Mouse (Mus musculus) heart, adult 9 months (tissue): ENCODE measurements around the gene Slc25a1.
"Not testable (repeated sequence)": the region's sequence is repeated elsewhere in the genome, so short reads cannot be mapped to it uniquely, and the experiment has no call there.

ENCODE experiments used
- DNase-seq, 2 experiments: peaks; one replicate each; pipeline ENCODE4 v3.0.0; 2022; ENCODE audit warnings: low spot score in 2 of 2

Gene Slc25a1

GRCm38 (mm10) chr16:17928087-17928580, at the start of gene Slc25a1:
TSS of gene Slc25a1 (minus strand) at chr16:17928219.
- DNase-seq = peak; percentile 65

GRCm38 (mm10) chr16:17971853-17972252, 43.8 kb upstream of the Slc25a1 start:
- no peak for DNase-seq

GRCm38 (mm10) chr16:17962091-17962490, 34.1 kb upstream of the Slc25a1 start:
- no peak for DNase-seq

GRCm38 (mm10) chr16:17956052-17956638, 28.1 kb upstream of the Slc25a1 start:
- not testable (repeated sequence) for DNase-seq

- no peak for DNase-seq
Measured at GRCm38 (mm10) chr16:17951618-17952017, 23.6 kb upstream of the Slc25a1 start.

- no peak for DNase-seq
Measured at GRCm38 (mm10) chr16:17950068-17950467, 22.0 kb upstream of the Slc25a1 start.

- DNase-seq = no peak
Measured at GRCm38 (mm10) chr16:17949421-17949877, 21.4 kb upstream of the Slc25a1 start.

- no peak for DNase-seq
Measured at GRCm38 (mm10) chr16:17945081-17945831, 17.2 kb upstream of the Slc25a1 start.

- DNase-seq = no peak
Measured at GRCm38 (mm10) chr16:17943466-17943865, 15.4 kb upstream of the Slc25a1 start.

- no peak for DNase-seq
Measured at GRCm38 (mm10) chr16:17939255-17939751, 11.3 kb upstream of the Slc25a1 start.

GRCm38 (mm10) chr16:17938821-17939220, 10.8 kb upstream of the Slc25a1 start:
- no peak for DNase-seq

GRCm38 (mm10) chr16:17938187-17938586, 10.2 kb upstream of the Slc25a1 start:
- DNase-seq = no peak

- DNase-seq = no peak
Measured at GRCm38 (mm10) chr16:17936776-17937175, 8.8 kb upstream of the Slc25a1 start.

- DNase-seq = no peak
Measured at GRCm38 (mm10) chr16:17934445-17934910, 6.5 kb upstream of the Slc25a1 start.

- DNase-seq = no peak
Measured at GRCm38 (mm10) chr16:17933594-17934444, 5.8 kb upstream of the Slc25a1 start.

GRCm38 (mm10) chr16:17931906-17932460, 4.0 kb upstream of the Slc25a1 start:
- DNase-seq = no peak

- DNase-seq = no peak
Measured at GRCm38 (mm10) chr16:17929631-17930030, 1.6 kb upstream of the Slc25a1 start.

- DNase-seq = no peak
Measured at GRCm38 (mm10) chr16:17929211-17929610, 1.2 kb upstream of the Slc25a1 start.

GRCm38 (mm10) chr16:17928627-17929104, 647 bp upstream of the Slc25a1 start:
- peak; percentile 66 to 74 for DNase-seq

- DNase-seq = peak in 1 of 2 experiments; percentile 24
Measured at GRCm38 (mm10) chr16:17927351-17928082, 502 bp downstream of the Slc25a1 start.

- DNase-seq = no peak
Measured at GRCm38 (mm10) chr16:17922163-17922538, 5.9 kb downstream of the Slc25a1 start.
